Mouse (Mus musculus) liver, embryonic 16.5 days (tissue): Measurements from ENCODE around the gene Il6. TPM values are rescaled to one million over a fixed set of nuclear protein-coding genes. Genes with fewer than 3 reads are reported as not detected.
"Not testable (repeated sequence)": the region's sequence is repeated elsewhere in the genome, so short reads cannot be mapped to it uniquely, and the experiment has no call there.

Experiments
- ATAC-seq: fragments of 200-750 bp; cut with Nextera tagmentation; 2 replicates; pipeline ENCODE4 v1.8.0; 2017; ENCODE audit warnings: low read depth, mild to moderate bottlenecking, moderate number of reproducible peaks, moderate library complexity
- H3K27ac ChIP-seq: fragments of 300-500 bp; sonication (generic); 2 replicates; pipeline ENCODE4 v1.5.1; 2014; ENCODE audit warnings: mild to moderate bottlenecking, low read length
- H3K27me3 ChIP-seq: fragments of 300-500 bp; sonication (generic); 2 replicates; pipeline ENCODE4 v1.6.1; 2014; ENCODE audit warnings: low read depth, low read length, mixed read lengths; ENCODE audit not compliant: control insufficient read depth, insufficient read depth
- H3K36me3 ChIP-seq: fragments of 300-500 bp; sonication (generic); 2 replicates; pipeline ENCODE4 v1.6.1; 2014; ENCODE audit warnings: mild to moderate bottlenecking; ENCODE audit not compliant: control insufficient read depth, insufficient read depth
- H3K4me1 ChIP-seq: fragments of 300-500 bp; sonication (generic); 2 replicates; pipeline ENCODE4 v1.6.1; 2014; ENCODE audit warnings: low read depth, low read length, mixed read lengths; ENCODE audit not compliant: control insufficient read depth
- H3K4me2 ChIP-seq: fragments of 300-500 bp; sonication (generic); 2 replicates; pipeline ENCODE4 v1.6.1; 2014; ENCODE audit warnings: low read depth, low read length, mixed read lengths
- H3K4me3 ChIP-seq: fragments of 300-500 bp; sonication (generic); 2 replicates; pipeline ENCODE4 v1.5.1; 2014; ENCODE audit warnings: low read depth, mild to moderate bottlenecking, low read length
- H3K9ac ChIP-seq: fragments of 300-500 bp; sonication (generic); 2 replicates; pipeline ENCODE4 v1.6.1; 2014; ENCODE audit warnings: low read depth, low read length
- H3K9me3 ChIP-seq: fragments of 300-500 bp; sonication (generic); replicated peaks from 2 replicates; pipeline ENCODE4 v1.6.1; 2016; ENCODE audit warnings: low read length; ENCODE audit not compliant: control insufficient read depth
- WGBS: fragments of 180-500 bp; shearing (Covaris S2); extraction: QIAGEN DNeasy Blood & Tissue Kit; methylation state at CpG from one replicate; pipeline ENCODE4 v1.1.7; 2014; ENCODE audit not compliant: insufficient replicate concordance; 5-methylcytosine and 5-hydroxymethylcytosine counted together
- polyA plus RNA-seq: library from polyadenylated mRNA; unstranded; fragments of >200 nt; fragmentation: Nextera tagmentation; extraction: Ambion mirVana; gene quantifications from 2 replicates; pipeline ENCODE4 v1.2.1, GENCODE M21; 2015

Il6 gene
- polyA plus RNA-seq, 1 experiment from 2014 or later, result 0.37 TPM

GRCm38 (mm10) chr5:30000921-30001320, 12.0 kb upstream of the Il6 start:
- H3K27ac ChIP-seq, result no peak overlapping the region
- H3K4me2 ChIP-seq, result no peak overlapping the region
- 53% methylated on average over 3 of the region's 3 CpGs for WGBS

GRCm38 (mm10) chr5:30014580-30014979, 1.7 kb downstream of the Il6 start:
- no peaks in the 10 kb centered on the region for H3K4me1 ChIP-seq
- WGBS, result 26% methylated on average over 2 of the region's 2 CpGs
- no peak overlapping the region for H3K4me2 ChIP-seq
- no peaks in the 10 kb centered on the region for H3K9me3 ChIP-seq
- no peak for ATAC-seq
- no peak overlapping the region for H3K9ac ChIP-seq
- no peaks in the 10 kb centered on the region for H3K36me3 ChIP-seq
- H3K27ac ChIP-seq, result no peak overlapping the region
- no peak overlapping the region for H3K4me3 ChIP-seq
- no peaks in the 10 kb centered on the region for H3K27me3 ChIP-seq

More at GRCm38 (mm10) chr5:30000921-30001320, 12.0 kb upstream of the Il6 start:
- Histone ChIP-seq H3K4me1 (no peaks in the 10 kb centered on the region), H3K9ac (no peak overlapping the region), H3K4me3 (no peak overlapping the region), H3K27me3 (no peaks in the 10 kb centered on the region), H3K9me3 (no peaks in the 10 kb centered on the region), H3K36me3 (no peaks in the 10 kb centered on the region)
- ATAC-seq, result no peak

- H3K9ac ChIP-seq, H3K4me3 ChIP-seq, ATAC-seq, H3K36me3 ChIP-seq, H3K27ac ChIP-seq, H3K4me1 ChIP-seq, H3K4me2 ChIP-seq, H3K9me3 ChIP-seq, H3K27me3 ChIP-seq: not testable (repeated sequence)
- WGBS, result 41% methylated on average over 4 of the region's 4 CpGs
Observed at GRCm38 (mm10) chr5:30035862-30036261, 22.9 kb downstream of the Il6 start.

- H3K4me2 ChIP-seq, H3K36me3 ChIP-seq, H3K4me1 ChIP-seq, H3K27ac ChIP-seq, H3K27me3 ChIP-seq, H3K9ac ChIP-seq, H3K9me3 ChIP-seq, H3K4me3 ChIP-seq, ATAC-seq: not testable (repeated sequence)
- WGBS, result 80% methylated on average over 2 of the region's 2 CpGs
Observed at GRCm38 (mm10) chr5:30037111-30037510, 24.2 kb downstream of the Il6 start.

GRCm38 (mm10) chr5:30039324-30039723, 26.4 kb downstream of the Il6 start:
- 35% methylated on average over 5 of the region's 5 CpGs for WGBS
- H3K4me1 ChIP-seq, H3K4me2 ChIP-seq, H3K4me3 ChIP-seq, H3K9ac ChIP-seq, H3K27me3 ChIP-seq, H3K36me3 ChIP-seq, H3K9me3 ChIP-seq, H3K27ac ChIP-seq, ATAC-seq: not testable (repeated sequence)

GRCm38 (mm10) chr5:30039841-30040240, 26.9 kb downstream of the Il6 start:
- H3K27me3 ChIP-seq, H3K9me3 ChIP-seq, H3K27ac ChIP-seq, H3K4me3 ChIP-seq, ATAC-seq, H3K9ac ChIP-seq, H3K4me1 ChIP-seq, H3K36me3 ChIP-seq, H3K4me2 ChIP-seq: not testable (repeated sequence)
- WGBS, result 35% methylated on average over 4 of the region's 4 CpGs

GRCm38 (mm10) chr5:30058216-30058731, 45.4 kb downstream of the Il6 start:
- Histone ChIP-seq H3K9me3 (no peaks in the 10 kb centered on the region), H3K27me3 (no peaks in the 10 kb centered on the region), H3K36me3 (peaks cover 28% of the 10 kb centered on the region), H3K4me1 (no peaks in the 10 kb centered on the region), H3K9ac (no peak overlapping the region), H3K4me2 (no peak overlapping the region), H3K4me3 (no peak overlapping the region), H3K27ac (no peak overlapping the region)
- WGBS, result 83% methylated on average over 6 of the region's 6 CpGs
- no peak for ATAC-seq

GRCm38 (mm10) chr5:30059607-30060006, 46.7 kb downstream of the Il6 start:
- H3K27ac ChIP-seq, ATAC-seq, H3K27me3 ChIP-seq, H3K9me3 ChIP-seq, H3K4me1 ChIP-seq, H3K9ac ChIP-seq, H3K4me2 ChIP-seq, H3K4me3 ChIP-seq: not testable (repeated sequence)
- H3K36me3 ChIP-seq, result peaks cover 35% of the 10 kb centered on the region
- WGBS, result 78% methylated on average over 5 of the region's 5 CpGs

- Histone ChIP-seq H3K27me3 (no peaks in the 10 kb centered on the region), H3K27ac (no peak overlapping the region), H3K9ac (no peak overlapping the region), H3K36me3 (peaks cover 58% of the 10 kb centered on the region), H3K4me2 (no peak overlapping the region), H3K4me3 (no peak overlapping the region), H3K9me3 (no peaks in the 10 kb centered on the region), H3K4me1 (peaks cover 4% of the 10 kb centered on the region)
- ATAC-seq, result no peak
- WGBS, result 75% methylated on average over 6 of the region's 6 CpGs
Observed at GRCm38 (mm10) chr5:30067726-30068125, 54.8 kb downstream of the Il6 start.
